29 mouse cellular contexts compared by ENCODE assay signal in the genomic region with DNA sequence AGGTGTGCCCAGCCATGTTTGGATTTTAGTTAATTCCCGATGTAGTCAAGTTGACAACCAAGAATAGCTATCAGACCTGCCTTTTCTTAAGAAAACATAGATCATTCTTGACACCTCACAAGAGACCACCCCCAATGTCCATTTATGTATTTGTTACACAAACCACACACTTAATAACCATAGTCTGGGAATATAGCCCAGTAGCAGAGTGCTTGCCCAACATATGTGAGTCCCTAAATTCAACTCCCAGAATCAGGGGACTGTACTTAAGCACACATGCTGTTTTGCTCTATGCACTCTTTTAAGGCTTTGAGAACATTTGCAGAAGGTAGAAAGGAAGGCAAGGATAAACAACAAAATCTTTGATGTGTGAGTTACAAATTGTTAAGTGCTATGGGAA. TPM values are rescaled to one million over a fixed set of nuclear protein-coding genes. Genes with fewer than 3 reads are reported as not detected.
A peak's percentile ranks its signal among the peaks of the same experiment; 100 is the strongest.
DNase-seq lines count a peak whose midpoint lies in the region; ATAC-seq and TF ChIP-seq lines count a peak whose summit lies in the region.
"Had no signal": no experiment of that assay in that cellular context is flagged by ENCODE, and none has a peak within 500 bp of the region (broad histone marks: within the 10 kb centered on the region; RNA-seq: fewer than 3 reads in every experiment).

No protein-coding gene starts in this region.

- H3K27me3 ChIP-seq in lung, embryonic 16.5 days (ENCODE audit: control insufficient read depth, insufficient read depth, low read depth, low read length) = no peaks in the 10 kb centered on the region
- no peaks in the 10 kb centered on the region for H3K27me3 ChIP-seq in kidney, embryonic 14.5 days (ENCODE audit: control insufficient read depth, insufficient read depth, low read length)
- H3K27me3 ChIP-seq: embryonic facial prominence, embryonic 13.5 days; heart, embryonic 12.5 days; heart, embryonic 15.5 days; Patski had no signal

- no peak overlapping the region for H3K4me3 ChIP-seq in gastrocnemius, adult 2 months
- H3K4me3 ChIP-seq in lung, embryonic 16.5 days (ENCODE audit: low read length) = no peak overlapping the region
- no peak overlapping the region for H3K4me3 ChIP-seq in bone marrow macrophage, adult 2 months (ENCODE audit: insufficient read depth, low read length)
- no peak overlapping the region for H3K4me3 ChIP-seq in kidney, embryonic 14.5 days (ENCODE audit: low read length)
- H3K4me3 ChIP-seq: embryonic facial prominence, embryonic 10.5 days; embryonic facial prominence, embryonic 13.5 days; forebrain, embryonic 10.5 days; heart, embryonic 12.5 days; heart, embryonic 15.5 days had no signal

- H3K27ac ChIP-seq in gastrocnemius, adult 2 months = peak overlapping the region; percentile 31; the same call in 1 of the 2 replicates
- H3K27ac ChIP-seq in lung, embryonic 16.5 days (ENCODE audit: low read length) = 0 out of 2 replicates have a peak overlapping the region, but pooled peaks have one; percentile 15
- peak overlapping the region; percentile 57 for H3K27ac ChIP-seq in bone marrow macrophage, adult 2 months (ENCODE audit: insufficient read depth, low read depth, low read length)
- H3K27ac ChIP-seq in kidney, embryonic 14.5 days (ENCODE audit: low read depth, low read length) = no peak overlapping the region
- H3K27ac ChIP-seq: embryonic facial prominence, embryonic 10.5 days; embryonic facial prominence, embryonic 13.5 days; forebrain, embryonic 10.5 days; heart, embryonic 15.5 days; hindbrain, embryonic 14.5 days; hindbrain, postnatal 0 days had no signal

- no peaks in the 10 kb centered on the region for H3K9me3 ChIP-seq in lung, embryonic 16.5 days (ENCODE audit: control insufficient read depth, low read length)
- no peaks in the 10 kb centered on the region for H3K9me3 ChIP-seq in kidney, embryonic 14.5 days (ENCODE audit: control insufficient read depth, low read length)
- H3K9me3 ChIP-seq: embryonic facial prominence, embryonic 10.5 days; embryonic facial prominence, embryonic 13.5 days; forebrain, embryonic 10.5 days; heart, embryonic 12.5 days; heart, embryonic 15.5 days had no signal

- no peak for TF ChIP-seq CTCF in gastrocnemius, adult 2 months (IDR thresholded peaks at IDR 0.05)
- TF ChIP-seq CTCF in bone marrow macrophage, adult 2 months (IDR thresholded peaks at IDR 0.05; ENCODE audit: low read depth, low read length) = no peak

- H3K9ac ChIP-seq in lung, embryonic 16.5 days (ENCODE audit: low read length) = no peak overlapping the region
- H3K9ac ChIP-seq in kidney, embryonic 14.5 days (ENCODE audit: low read depth, low read length) = no peak overlapping the region
- H3K9ac ChIP-seq: embryonic facial prominence, embryonic 13.5 days; forebrain, postnatal 0 days; heart, embryonic 12.5 days; heart, embryonic 15.5 days; hindbrain, embryonic 14.5 days had no signal

- no peak for ATAC-seq in lung, embryonic 16.5 days (ENCODE audit: low read depth)
- ATAC-seq in kidney, embryonic 14.5 days (ENCODE audit: low FRiP score, low TSS enrichment) = no peak
- ATAC-seq: forebrain, embryonic 14.5 days; forebrain, postnatal 0 days; hindbrain, postnatal 0 days; inflammation-experienced regulatory T-cells, adult 6 months; Patski had no signal

- intact Hi-C loops in gastrocnemius, adult 2 months (cut with DNase I) = loop anchor here (5.0 kb wide), 1 partner anchor 78 kb away; the partner anchor contains the start of gene Eps15

- H3K36me3 ChIP-seq in lung, embryonic 16.5 days (ENCODE audit: control insufficient read depth, insufficient read depth, low read length) = no peaks in the 10 kb centered on the region
- no peaks in the 10 kb centered on the region; the same call in 1 of the 2 replicates for H3K36me3 ChIP-seq in kidney, embryonic 14.5 days (ENCODE audit: control insufficient read depth, insufficient read depth, low read length)
- H3K36me3 ChIP-seq: embryonic facial prominence, embryonic 10.5 days; embryonic facial prominence, embryonic 13.5 days; forebrain, embryonic 10.5 days; heart, embryonic 12.5 days; heart, embryonic 15.5 days had no signal

- no peak overlapping the region for H3K4me2 ChIP-seq in lung, embryonic 16.5 days (ENCODE audit: low read depth, low read length)
- H3K4me2 ChIP-seq in kidney, embryonic 14.5 days (replicated peaks; ENCODE audit: low read depth, low read length) = no peak overlapping the region
- H3K4me2 ChIP-seq: embryonic facial prominence, embryonic 13.5 days; heart, embryonic 12.5 days; heart, embryonic 15.5 days; hindbrain, embryonic 14.5 days had no signal

- peaks cover 11% of the 10 kb centered on the region for H3K4me1 ChIP-seq in lung, embryonic 16.5 days (replicated peaks; ENCODE audit: control insufficient read depth, insufficient read depth, low read length)
- peaks cover 48% of the 10 kb centered on the region for H3K4me1 ChIP-seq in bone marrow macrophage, adult 2 months (ENCODE audit: control insufficient read depth, insufficient read depth, low read length)
- peaks cover 6% of the 10 kb centered on the region for H3K4me1 ChIP-seq in kidney, embryonic 14.5 days (ENCODE audit: control insufficient read depth, insufficient read depth, low read length)

- no peak for TF ChIP-seq POLR2A in bone marrow macrophage, adult 2 months (IDR thresholded peaks at IDR 0.05; ENCODE audit: borderline replicate concordance, low read depth, low read length)

- WGBS in lung, embryonic 16.5 days = 43% methylated on average over 1 of the region's 1 CpGs
- WGBS in kidney, embryonic 14.5 days = 83% methylated on average over 1 of the region's 1 CpGs

- no peak for DNase-seq in gastrocnemius, adult 2 months
- no peak for DNase-seq in gastrocnemius, adult 8-10 months (ENCODE audit: low spot score in 2 of 2)
- DNase-seq in lung, adult 18-20 months = no peak
- no peak for DNase-seq in frontal cortex, postnatal 36 days (ENCODE audit: low spot score in 2 of 2)
- DNase-seq: adrenal gland, adult 2 months; adrenal gland, postnatal 14 days; cerebellum, adult 11-12 months; cerebellum, adult 8-10 months; cerebellum, postnatal 10 days; cerebellum, postnatal 36 days; embryo, embryonic 11 days; forebrain, postnatal 0 days; gastrocnemius, postnatal 14 days; heart, postnatal 10 days; heart, postnatal 4 days had no signal

RNA-seq across cellular contexts. Expression of gene Osbpl9, which starts 1.9 kb away (rescaled TPM):
- 100 to 1,000 TPM in 1 of 2 experiments, 10 to 100 TPM in 1; 91.5 to 112 TPM for total RNA-seq in gastrocnemius, adult 2 months (2021)
- total RNA-seq in gastrocnemius, adult 8-10 months (2022) = 100 to 1,000 TPM in 1 of 4 experiments, 10 to 100 TPM in 3; 95.4 to 108 (median 97.7) TPM
- 76.0 and 80.0 TPM in 2 replicates for polyA plus RNA-seq in lung, embryonic 16.5 days (2015; fragmentation: Nextera tagmentation; extraction: Ambion mirVana)
- polyA plus RNA-seq in bone marrow macrophage, adult 2 months (2012; ENCODE audit: insufficient read depth, insufficient read length, missing spikeins) = 133 and 157 TPM in 2 replicates
- 48.5 and 61.1 TPM in 2 replicates for polyA plus RNA-seq in kidney, embryonic 14.5 days (2014; fragmentation: Nextera tagmentation; extraction: Ambion mirVana)

RNA-seq across cellular contexts. Expression of gene Calr4, which starts 30.4 kb away (rescaled TPM):
- under 1 TPM in 1 of 2 experiments, not detected in 1; 0.15 TPM for total RNA-seq in gastrocnemius, adult 2 months (2021)
- total RNA-seq in gastrocnemius, adult 8-10 months (2022) = not detected
- polyA plus RNA-seq in lung, embryonic 16.5 days (2015; fragmentation: Nextera tagmentation; extraction: Ambion mirVana) = 0.13 and 0.18 TPM in 2 replicates
- 0.34 TPM in 1 of 2 replicates, not detected in the other for polyA plus RNA-seq in bone marrow macrophage, adult 2 months (2012; ENCODE audit: insufficient read depth, insufficient read length, missing spikeins)
- 0.45 and 0.60 TPM in 2 replicates for polyA plus RNA-seq in kidney, embryonic 14.5 days (2014; fragmentation: Nextera tagmentation; extraction: Ambion mirVana)
- total RNA-seq: heart, adult 18-20 months; heart, postnatal 4 days had no signal
- polyA plus RNA-seq: adrenal gland, adult 2 months; inflammation-experienced regulatory T-cells, adult 6 months; Patski had no signal
